Mouse (Mus musculus) retina, postnatal 1 day (tissue): Measurements from ENCODE around the gene Mettl27.
A peak's percentile ranks its signal among the peaks of the same experiment; 100 is the strongest.

Source experiments
- DNase-seq: peaks from one replicate; pipeline ENCODE4 v3.0.0-alpha.2; 2012

Gene Mettl27

GRCm38 (mm10) chr5:134932179-134932902 lies at the start of gene Mettl27:
Gene Mettl27, plus strand, starts transcription at chr5:134932368.
- DNase-seq: peak; percentile 94

DNA sequence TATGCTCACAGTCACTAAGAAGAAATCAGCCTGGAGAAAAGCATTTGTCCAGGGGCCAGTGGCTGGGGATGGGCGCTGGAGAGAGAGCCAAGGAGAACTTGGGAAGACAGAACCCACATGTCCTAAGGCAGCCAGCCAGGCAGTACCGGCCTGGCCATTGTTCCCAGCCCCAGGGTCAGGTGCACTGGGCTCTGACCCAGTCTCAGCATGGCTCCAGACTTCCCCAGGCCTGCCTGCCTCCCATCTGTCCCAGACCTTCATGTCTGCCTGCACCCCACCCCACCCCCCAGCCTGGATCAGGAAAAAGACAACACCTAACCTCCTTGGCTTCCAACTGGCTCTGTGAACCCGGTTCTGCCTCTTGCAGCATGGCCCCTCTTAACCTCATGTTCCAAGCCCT lies 49.1 kb upstream of the Mettl27 start:
- no peak for DNase-seq

DNA sequence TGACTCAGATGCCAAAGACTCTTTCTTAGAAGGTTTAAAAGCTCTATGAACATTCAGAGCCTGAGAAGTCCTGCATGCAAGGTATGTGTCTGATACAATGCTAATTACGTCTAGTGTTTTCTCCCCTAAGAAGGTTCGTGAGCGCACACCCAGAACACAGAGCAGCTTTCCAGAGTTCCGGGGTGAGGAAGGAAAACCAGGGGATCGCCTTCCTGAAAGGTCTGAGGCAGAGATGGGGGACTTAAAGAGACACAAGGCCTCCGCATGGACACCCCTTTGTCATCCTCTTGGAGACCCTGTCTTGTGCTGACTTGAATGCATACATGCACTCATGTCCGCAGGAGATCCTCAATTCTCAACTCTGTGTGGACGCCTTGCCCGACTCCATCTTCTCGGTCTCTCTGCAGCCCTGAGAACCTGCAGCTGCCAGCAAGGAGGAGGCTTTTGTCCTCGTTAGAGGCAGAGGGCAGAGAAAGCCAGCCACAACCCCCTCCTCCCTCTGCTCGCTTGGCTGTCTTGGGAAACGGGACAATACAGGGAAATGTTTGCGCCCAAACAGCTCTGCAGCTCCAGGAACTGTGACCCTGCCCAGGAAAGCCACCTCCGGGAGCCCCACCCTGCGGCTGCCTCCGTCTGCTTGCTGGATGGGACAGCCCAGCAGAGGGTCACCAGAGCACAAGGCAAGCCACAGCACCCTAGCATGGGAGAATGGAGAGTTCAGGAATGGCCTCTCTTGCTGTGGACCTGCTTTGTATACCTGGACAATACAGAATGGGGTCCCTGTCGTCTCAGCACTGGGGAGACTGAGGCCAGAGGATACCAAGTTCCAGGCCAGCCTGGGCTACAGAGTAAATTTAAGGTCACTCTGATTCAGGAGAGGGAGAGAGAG lies 44.5 kb upstream of the Mettl27 start:
- DNase-seq: peak; percentile 39

DNA sequence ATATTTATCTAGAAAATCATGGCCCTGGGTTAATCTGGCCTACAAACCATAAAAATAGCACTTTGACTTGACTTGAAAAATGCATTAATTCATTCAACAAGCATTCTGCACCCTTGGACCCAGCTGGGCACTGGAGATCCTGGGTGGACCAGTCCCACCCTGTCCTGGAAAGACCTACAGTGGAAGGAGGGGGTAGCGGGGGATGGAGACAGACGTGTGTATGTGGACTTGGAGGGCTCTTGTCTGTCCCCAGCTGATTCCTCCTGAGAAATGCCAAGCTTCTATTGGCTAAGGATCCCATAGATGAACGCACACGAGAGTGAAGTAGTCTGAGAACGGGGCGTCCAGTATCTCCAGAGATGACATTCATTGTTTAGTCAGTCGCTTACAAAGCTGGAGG lies 43.7 kb upstream of the Mettl27 start:
- DNase-seq: no peak

DNA sequence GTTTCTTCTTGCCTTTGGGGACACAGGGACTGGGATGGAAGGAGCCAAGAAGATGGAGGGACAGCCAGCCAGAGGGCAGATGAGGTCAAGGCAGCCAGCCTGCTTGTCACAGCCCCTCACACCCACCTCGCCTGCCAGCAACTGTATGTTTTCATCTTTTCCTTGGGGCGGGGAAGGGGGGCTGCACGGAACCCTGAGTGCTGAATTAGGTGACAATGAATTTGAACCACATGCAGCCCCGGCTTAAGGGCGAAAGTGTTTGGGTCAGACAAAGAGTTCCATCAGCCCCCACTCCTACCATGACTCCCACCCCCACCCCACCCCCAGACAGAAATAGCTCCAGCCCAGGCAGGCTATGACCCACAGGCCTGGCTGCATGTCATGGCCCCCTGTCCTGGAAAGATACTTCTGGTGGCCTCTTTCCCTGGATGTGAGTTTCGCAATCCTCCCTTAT lies 41.5 kb upstream of the Mettl27 start:
- no peak for DNase-seq

GRCm38 (mm10) chr5:134891552-134891951 lies 40.6 kb upstream of the Mettl27 start:
- no peak for DNase-seq

- no peak for DNase-seq
Measured at GRCm38 (mm10) chr5:134892717-134893116, 39.5 kb upstream of the Mettl27 start.

- no peak for DNase-seq
Measured at GRCm38 (mm10) chr5:134895291-134895690, 36.9 kb upstream of the Mettl27 start.

GRCm38 (mm10) chr5:134896965-134897364 lies 35.2 kb upstream of the Mettl27 start:
- no peak for DNase-seq

- DNase-seq: no peak
Measured at GRCm38 (mm10) chr5:134897596-134897995, 34.6 kb upstream of the Mettl27 start.

GRCm38 (mm10) chr5:134901012-134901643 lies 31.0 kb upstream of the Mettl27 start:
- peak; percentile 45 for DNase-seq

DNA sequence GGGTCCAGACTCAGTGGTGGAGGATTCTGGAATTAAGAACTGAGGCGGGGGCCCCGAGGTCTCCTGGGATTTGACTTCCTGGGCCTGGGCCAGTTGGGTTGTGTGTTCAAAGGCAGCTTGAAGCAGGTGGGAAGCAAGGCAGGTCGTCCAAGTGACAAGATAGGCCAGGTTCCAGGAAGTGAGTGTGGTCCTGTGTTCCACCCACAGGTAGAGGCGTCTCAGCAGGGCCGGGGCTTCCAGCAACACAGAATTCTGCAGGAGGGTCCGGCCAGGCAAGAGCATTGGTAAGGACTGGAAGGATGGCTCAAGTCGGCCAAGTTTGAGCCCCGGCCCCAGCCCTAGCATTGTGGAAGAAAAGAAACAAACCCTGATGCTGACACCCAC lies 30.5 kb upstream of the Mettl27 start:
- DNase-seq: no peak

DNA sequence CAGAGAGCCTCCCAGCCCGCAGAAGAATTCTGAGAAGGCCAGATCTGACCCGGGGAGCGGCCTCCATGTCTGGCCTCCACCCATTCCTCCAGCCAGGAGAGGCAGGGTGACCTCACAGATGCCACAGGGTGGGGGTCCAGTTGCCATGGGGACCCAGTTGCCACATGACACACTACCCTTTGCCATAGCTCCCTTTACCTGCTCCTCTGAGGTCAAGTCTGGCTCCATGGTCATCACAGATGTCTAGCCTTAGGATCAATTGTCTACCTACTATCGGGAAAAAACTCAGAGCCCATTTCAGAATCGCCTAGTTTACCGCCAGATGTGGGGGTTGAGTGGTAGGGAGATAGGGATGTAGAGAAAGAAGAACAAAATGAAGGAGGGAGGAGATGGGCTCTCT lies 25.5 kb upstream of the Mettl27 start, which contains the start of gene Tmem270:
TSS of gene Tmem270 (minus strand) at position 101 of the 400 bp plus-strand sequence.
- DNase-seq: no peak

DNA sequence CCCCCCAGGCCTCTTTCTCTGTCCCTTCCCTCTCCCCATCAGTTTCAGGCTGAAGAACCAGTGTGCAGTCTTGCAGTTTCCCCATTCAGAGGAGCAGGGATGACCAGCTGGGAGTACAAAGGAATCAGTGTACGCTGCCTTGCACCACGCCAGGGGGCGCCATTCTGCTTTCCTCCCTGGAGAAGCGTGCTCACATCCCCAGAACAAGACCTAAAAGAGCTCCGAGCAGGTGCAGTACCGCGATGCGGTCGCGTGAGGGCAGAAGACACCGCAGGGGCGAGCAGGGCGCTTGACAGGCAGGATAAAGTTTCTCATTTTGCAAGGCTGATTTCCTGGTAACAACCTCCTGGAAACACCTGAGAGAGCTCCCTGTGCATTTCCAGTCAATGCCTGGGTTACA lies 25.0 kb upstream of the Mettl27 start:
- DNase-seq: peak; percentile 93

GRCm38 (mm10) chr5:134911901-134912300 lies 20.3 kb upstream of the Mettl27 start:
- DNase-seq: no peak

GRCm38 (mm10) chr5:134913352-134913751 lies 18.8 kb upstream of the Mettl27 start:
- no peak for DNase-seq

DNA sequence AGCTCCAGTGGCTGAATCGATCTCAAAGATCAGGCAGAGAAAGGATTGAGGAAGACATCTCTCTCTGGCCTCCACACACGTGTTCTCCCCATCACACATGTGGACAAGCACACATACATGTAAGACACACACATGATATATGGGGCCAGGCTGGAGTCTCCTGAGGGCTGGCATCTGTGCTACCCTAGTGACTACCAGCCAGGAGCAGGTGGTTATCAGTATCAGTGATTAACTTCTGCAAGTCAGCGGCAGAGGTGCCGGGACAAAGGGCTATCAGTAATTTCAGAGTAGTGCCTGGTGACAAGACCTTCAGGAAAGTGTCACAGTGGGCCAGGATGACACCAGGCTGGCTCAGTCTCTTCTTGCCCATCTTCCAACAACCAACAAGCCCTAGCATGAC lies 18.4 kb upstream of the Mettl27 start:
- DNase-seq: no peak

GRCm38 (mm10) chr5:134914510-134914909 lies 17.7 kb upstream of the Mettl27 start:
- DNase-seq: no peak

DNA sequence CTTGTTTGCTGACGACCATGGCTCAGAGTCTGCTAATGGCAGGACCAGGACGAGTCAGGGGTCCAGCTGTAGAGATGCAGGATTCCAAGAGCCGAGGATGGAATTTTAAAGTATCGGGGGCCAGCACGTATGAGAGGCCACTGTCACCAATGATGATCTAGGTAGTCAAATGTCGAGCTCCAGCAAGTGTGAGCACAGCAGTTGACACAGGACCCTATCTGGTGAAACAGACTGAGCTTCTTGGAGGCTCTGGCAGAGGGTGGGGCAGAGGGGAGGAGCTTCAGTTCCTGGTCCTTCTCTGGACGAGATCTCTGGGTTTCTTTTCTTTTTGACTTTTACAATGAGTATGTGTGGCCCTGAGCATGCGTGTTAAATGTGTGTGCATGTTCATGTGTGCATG lies 16.9 kb upstream of the Mettl27 start, which contains the start of gene Cldn13:
TSS of gene Cldn13 (minus strand) at position 216 of the 400 bp plus-strand sequence.
- no peak for DNase-seq

DNA sequence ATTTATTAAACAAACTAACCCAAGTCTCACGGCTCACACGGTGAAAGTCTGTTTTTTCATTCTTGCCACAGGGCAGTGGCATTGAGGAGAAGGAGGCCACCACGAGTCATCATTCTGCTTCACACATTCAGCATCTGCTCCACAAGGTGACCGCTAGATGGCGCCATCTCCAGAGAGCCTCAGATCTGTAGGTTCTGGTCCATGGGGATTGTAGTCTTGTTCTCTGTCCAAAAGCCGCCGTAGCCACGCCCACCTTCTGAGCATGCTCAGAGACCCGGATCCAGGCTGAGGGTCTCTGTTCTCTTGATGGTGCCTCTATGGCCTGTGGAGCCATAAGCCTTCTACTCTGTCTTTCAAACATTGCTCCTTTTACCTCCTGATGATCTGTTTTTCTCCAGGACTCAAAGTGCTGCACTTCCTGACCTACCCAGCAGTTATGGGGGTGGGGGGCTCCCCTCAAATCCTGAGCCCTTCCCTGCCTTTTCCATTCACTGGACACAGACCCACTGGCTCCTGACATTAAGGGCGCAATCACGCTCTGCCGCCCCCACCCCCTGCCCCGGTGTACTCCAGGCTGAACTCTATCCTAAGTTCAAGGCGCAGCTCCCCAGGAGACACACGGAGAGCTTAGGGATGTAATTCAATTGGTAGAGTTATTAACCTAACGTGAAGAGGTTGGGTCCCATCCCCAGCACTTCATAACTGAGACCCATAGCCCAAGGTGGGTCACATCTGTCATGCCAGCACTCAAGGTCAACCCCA lies 13.9 kb upstream of the Mettl27 start:
- DNase-seq: peak; percentile 73

- no peak for DNase-seq
Measured at GRCm38 (mm10) chr5:134919097-134919496, 13.1 kb upstream of the Mettl27 start.

DNA sequence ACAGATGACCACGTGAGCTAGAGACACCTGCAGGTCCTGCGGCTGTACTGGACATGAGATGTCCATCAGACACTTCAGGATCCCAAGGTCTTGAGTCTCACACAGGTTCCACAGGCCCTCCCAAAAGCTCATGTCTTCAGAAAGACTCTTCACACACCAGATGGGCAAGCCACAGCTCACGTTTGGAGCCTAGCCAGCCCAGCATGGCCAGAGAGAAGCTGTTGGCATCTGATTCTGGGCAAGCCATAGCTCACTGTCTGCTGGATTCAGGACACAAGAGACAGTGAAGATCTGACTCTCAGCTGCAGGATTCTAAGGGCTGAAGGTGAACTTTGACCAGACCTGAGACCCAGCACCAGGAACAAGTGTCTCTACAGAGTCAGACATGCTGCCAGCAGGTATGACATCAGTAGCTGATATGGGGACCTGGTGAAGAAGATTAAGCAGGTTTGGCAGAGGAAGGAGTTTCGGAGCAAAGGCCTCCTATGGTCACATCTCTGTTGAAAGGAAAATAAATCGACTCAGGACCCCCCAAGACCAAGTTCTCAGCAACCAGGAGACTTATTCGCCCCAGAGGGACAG lies 12.0 kb upstream of the Mettl27 start:
- DNase-seq: no peak
